Mouse (Mus musculus) embryonic facial prominence, embryonic 15.5 days (tissue): ENCODE measurements around the gene Hist1h2bh. TPM values are rescaled to one million over a fixed set of nuclear protein-coding genes. Genes with fewer than 3 reads are reported as not detected.
A peak's percentile ranks its signal among the peaks of the same experiment; 100 is the strongest.
"Not testable (repeated sequence)": the region's sequence is repeated elsewhere in the genome, so short reads cannot be mapped to it uniquely, and the experiment has no call there.

Source experiments
- ATAC-seq: fragments of 200-750 bp; cut with Nextera tagmentation; 2 replicates; pipeline ENCODE4 v1.8.0; 2017; ENCODE audit warnings: low read depth, moderate TSS enrichment; ENCODE audit not compliant: insufficient number of reproducible peaks, low FRiP score, low TSS enrichment
- H3K27ac ChIP-seq: fragments of 300-500 bp; sonication (generic); replicated peaks from 2 replicates; pipeline ENCODE4 v1.5.1; 2015; ENCODE audit warnings: mild to moderate bottlenecking, inconsistent platforms
- H3K27me3 ChIP-seq: fragments of 300-500 bp; sonication (generic); 2 replicates; pipeline ENCODE4 v1.6.1; 2015; ENCODE audit warnings: inconsistent platforms
- H3K36me3 ChIP-seq: fragments of 300-500 bp; sonication (generic); 2 replicates; pipeline ENCODE4 v1.6.1; 2015; ENCODE audit warnings: mild to moderate bottlenecking, inconsistent platforms
- H3K4me1 ChIP-seq: fragments of 300-500 bp; sonication (generic); 2 replicates; pipeline ENCODE4 v1.6.1; 2015; ENCODE audit warnings: inconsistent platforms
- H3K4me2 ChIP-seq: fragments of 300-500 bp; sonication (generic); replicated peaks from 2 replicates; pipeline ENCODE4 v1.6.1; 2015; ENCODE audit warnings: mild to moderate bottlenecking, inconsistent platforms
- H3K4me3 ChIP-seq: fragments of 300-500 bp; sonication (generic); replicated peaks from 2 replicates; pipeline ENCODE4 v1.5.1; 2015; ENCODE audit warnings: mild to moderate bottlenecking, inconsistent platforms
- H3K9ac ChIP-seq: fragments of 300-500 bp; sonication (generic); 2 replicates; pipeline ENCODE4 v1.6.1; 2015; ENCODE audit warnings: inconsistent platforms
- H3K9me3 ChIP-seq: fragments of 300-500 bp; sonication (generic); replicated peaks from 2 replicates; pipeline ENCODE4 v1.6.1; 2016; ENCODE audit warnings: inconsistent platforms
- WGBS: fragments of 180-500 bp; shearing (Covaris S2); methylation state at CpG from one replicate; pipeline ENCODE4 v1.1.7; 2015; 5-methylcytosine and 5-hydroxymethylcytosine counted together
- polyA plus RNA-seq: library from polyadenylated mRNA; unstranded; fragments of >200 nt; fragmentation: Nextera tagmentation; extraction: Ambion mirVana; gene quantifications from 2 replicates; pipeline ENCODE4 v1.2.1, GENCODE M21; 2015

Gene Hist1h2bh
- polyA plus RNA-seq, 1 experiment from 2014 or later: 1.0 TPM

GRCm38 (mm10) chr13:23544787-23545120 lies 1.6 kb upstream of the Hist1h2bh start:
- under 1% methylated on average over 13 of the region's 14 CpGs for WGBS
- peak overlapping the region; percentile 95; the same call in 1 of the 2 replicates for H3K27ac ChIP-seq
- ATAC-seq: not testable (repeated sequence)

GRCm38 (mm10) chr13:23543965-23544786 lies 984 bp upstream of the Hist1h2bh start, which contains the start of gene Hist1h3f:
Hist1h3f (plus strand) TSS chr13:23544052.
- Histone ChIP-seq H3K9ac (peak within 1 kb of the TSS; percentile 47), H3K4me3 (peak within 1 kb of the TSS; percentile 50), H3K27me3 (no peaks in the 10 kb centered on the region), H3K4me2 (peak within 1 kb of the TSS; percentile 70), H3K27ac (peak within 1 kb of the TSS; percentile 95), H3K36me3 (no peaks in the 10 kb centered on the region), H3K4me1 (peaks cover 4% of the 10 kb centered on the region; the same call in 1 of the 2 replicates), H3K9me3 (no peaks in the 10 kb centered on the region)
- 2% methylated on average over 23 of the region's 45 CpGs for WGBS
- peak; percentile 91 for ATAC-seq

More at GRCm38 (mm10) chr13:23544787-23545120, 1.6 kb upstream of the Hist1h2bh start:
- H3K9ac ChIP-seq, H3K36me3 ChIP-seq, H3K27me3 ChIP-seq, H3K4me1 ChIP-seq, H3K9me3 ChIP-seq: not testable (repeated sequence)
- Histone ChIP-seq H3K4me3 (peak overlapping the region; percentile 50), H3K4me2 (peak overlapping the region; percentile 70)

GRCm38 (mm10) chr13:23542225-23542980 lies 789 bp downstream of the Hist1h2bh start:
- H3K9me3 ChIP-seq, H3K36me3 ChIP-seq, H3K27me3 ChIP-seq, ATAC-seq, H3K4me1 ChIP-seq: not testable (repeated sequence)
- Histone ChIP-seq H3K4me2 (peak overlapping the region; percentile 70), H3K9ac (peak overlapping the region; percentile 39), H3K4me3 (peak overlapping the region; percentile 50), H3K27ac (peak overlapping the region; percentile 87)
- 3% methylated on average over 3 of the region's 3 CpGs for WGBS

GRCm38 (mm10) chr13:23541497-23541896 lies 1.7 kb downstream of the Hist1h2bh start:
- 86% methylated on average over 3 of the region's 3 CpGs for WGBS
- H3K4me3 ChIP-seq: no peak overlapping the region
- H3K4me1 ChIP-seq: peaks cover 6% of the 10 kb centered on the region; the same call in 1 of the 2 replicates
- H3K9me3 ChIP-seq: no peaks in the 10 kb centered on the region
- H3K27ac ChIP-seq: no peak overlapping the region
- no peaks in the 10 kb centered on the region for H3K36me3 ChIP-seq
- H3K27me3 ChIP-seq: no peaks in the 10 kb centered on the region
- ATAC-seq: no peak
- no peak overlapping the region for H3K4me2 ChIP-seq
- H3K9ac ChIP-seq: no peak overlapping the region

- not testable (repeated sequence) for H3K36me3 ChIP-seq, H3K9ac ChIP-seq, H3K9me3 ChIP-seq, H3K27ac ChIP-seq, H3K27me3 ChIP-seq, H3K4me2 ChIP-seq, ATAC-seq, H3K4me3 ChIP-seq
- 81% methylated on average over 1 of the region's 1 CpGs for WGBS
- H3K4me1 ChIP-seq: peaks cover 13% of the 10 kb centered on the region; the same call in 1 of the 2 replicates
These were observed 3.4 kb downstream of the Hist1h2bh start for GRCm38 (mm10) chr13:23539821-23540220.

GRCm38 (mm10) chr13:23538249-23538648 lies 4.9 kb downstream of the Hist1h2bh start:
- Histone ChIP-seq H3K4me3 (no peak overlapping the region), H3K36me3 (no peaks in the 10 kb centered on the region), H3K27me3 (no peaks in the 10 kb centered on the region), H3K9me3 (no peaks in the 10 kb centered on the region), H3K4me1 (peaks cover 21% of the 10 kb centered on the region), H3K4me2 (no peak overlapping the region), H3K9ac (no peak overlapping the region), H3K27ac (no peak overlapping the region)
- 51% methylated on average over 5 of the region's 5 CpGs for WGBS
- ATAC-seq: no peak

- H3K9me3 ChIP-seq: no peaks in the 10 kb centered on the region
- peak overlapping the region; percentile 72; the same call in 1 of the 2 replicates for H3K4me2 ChIP-seq
- no peaks in the 10 kb centered on the region for H3K36me3 ChIP-seq
- no peak overlapping the region for H3K9ac ChIP-seq
- peak overlapping the region; percentile 61; the same call in 1 of the 2 replicates for H3K4me3 ChIP-seq
- WGBS: 75% methylated on average over 3 of the region's 3 CpGs
- H3K27me3 ChIP-seq: no peaks in the 10 kb centered on the region
- peaks cover 27% of the 10 kb centered on the region for H3K4me1 ChIP-seq
- ATAC-seq: no peak
- H3K27ac ChIP-seq: no peak overlapping the region
These were observed 6.0 kb downstream of the Hist1h2bh start for GRCm38 (mm10) chr13:23537006-23537710.

- Histone ChIP-seq H3K4me1 (peaks cover 29% of the 10 kb centered on the region), H3K4me2 (peak overlapping the region; percentile 72), H3K27ac (peak overlapping the region; percentile 63), H3K9ac (peak overlapping the region; percentile 12; the same call in 1 of the 2 replicates), H3K27me3 (no peaks in the 10 kb centered on the region), H3K9me3 (no peaks in the 10 kb centered on the region), H3K36me3 (no peaks in the 10 kb centered on the region), H3K4me3 (peak overlapping the region; percentile 61)
- ATAC-seq: no peak
- WGBS: 19% methylated on average over 7 of the region's 7 CpGs
These were observed 6.9 kb downstream of the Hist1h2bh start for GRCm38 (mm10) chr13:23536076-23536822.

- H3K9me3 ChIP-seq, H3K27me3 ChIP-seq, H3K36me3 ChIP-seq: not testable (repeated sequence)
- peak within 1 kb of the TSS; percentile 92 for H3K27ac ChIP-seq
- peak within 1 kb of the TSS; percentile 72 for H3K4me2 ChIP-seq
- peak within 1 kb of the TSS; percentile 35 for H3K9ac ChIP-seq
- H3K4me1 ChIP-seq: peaks cover 29% of the 10 kb centered on the region
- peak within 1 kb of the TSS; percentile 61 for H3K4me3 ChIP-seq
- peak; percentile 90 for ATAC-seq
- under 1% methylated on average over 47 of the region's 62 CpGs for WGBS
These were observed 7.8 kb downstream of the Hist1h2bh start, which contains the start of gene Hist1h3g for GRCm38 (mm10) chr13:23535137-23536075. Hist1h3g (plus strand) TSS chr13:23535422.
